Mouse (Mus musculus): Measurements from ENCODE around the gene Ptbp3. TPM values are rescaled to one million over a fixed set of nuclear protein-coding genes. Genes with fewer than 3 reads are reported as not detected.

Gene Ptbp3
- total and polyA plus RNA-seq, 2 experiments: 24.1 to 52.6 TPM

- Histone ChIP-seq H3K4me1 (ENCODE audit: control insufficient read depth, insufficient read depth, low read length) (peaks cover 13% of the 10 kb centered on the region), H3K27me3 (ENCODE audit: control insufficient read depth, insufficient read depth, low read length) (no peaks in the 10 kb centered on the region), H3K36me3 (ENCODE audit: control insufficient read depth, insufficient read depth, low read length) (no peaks in the 10 kb centered on the region), H3K4me3 (ENCODE audit: insufficient read depth, low read depth, low read length) (no peak overlapping the region), H3K27ac (replicated peaks; ENCODE audit: insufficient read depth, low read depth, low read length) (no peak overlapping the region), H3K9ac (ENCODE audit: low read depth, low read length) (no peak overlapping the region), H3K79me2 (ENCODE audit: control insufficient read depth, insufficient read depth, low read length) (peaks cover 23% of the 10 kb centered on the region)
- no peak for DNase-seq (ENCODE audit: extremely low read depth, low read depth, low spot score)
- no peak for TF ChIP-seq POLR2A (IDR thresholded peaks at IDR 0.05; ENCODE audit: extremely low read depth, insufficient read depth, low read length)
- no peak for TF ChIP-seq CTCF (IDR thresholded peaks at IDR 0.05; ENCODE audit: low read depth, low read length)
- 92% methylated on average over 1 of the region's 1 CpGs for WGBS
Observed at GRCm38 (mm10) chr4:59531172-59531571, 18.0 kb downstream of the Ptbp3 start.

GRCm38 (mm10) chr4:59527470-59527869 lies 21.7 kb downstream of the Ptbp3 start:
- 36% methylated on average over 3 of the region's 3 CpGs for WGBS

GRCm38 (mm10) chr4:59526728-59527127 lies 22.4 kb downstream of the Ptbp3 start:
- DNase-seq (ENCODE audit: extremely low read depth, low read depth, low spot score): no peak
- Histone ChIP-seq H3K79me2 (ENCODE audit: control insufficient read depth, insufficient read depth, low read length) (peaks cover 20% of the 10 kb centered on the region), H3K9ac (ENCODE audit: low read depth, low read length) (no peak overlapping the region), H3K36me3 (ENCODE audit: control insufficient read depth, insufficient read depth, low read length) (peaks cover 12% of the 10 kb centered on the region), H3K27me3 (ENCODE audit: control insufficient read depth, insufficient read depth, low read length) (no peaks in the 10 kb centered on the region), H3K4me3 (ENCODE audit: insufficient read depth, low read depth, low read length) (no peak overlapping the region), H3K4me1 (ENCODE audit: control insufficient read depth, insufficient read depth, low read length) (peaks cover 12% of the 10 kb centered on the region), H3K27ac (replicated peaks; ENCODE audit: insufficient read depth, low read depth, low read length) (no peak overlapping the region)
- WGBS: 76% methylated on average over 2 of the region's 2 CpGs
- no peak for TF ChIP-seq POLR2A (IDR thresholded peaks at IDR 0.05; ENCODE audit: extremely low read depth, insufficient read depth, low read length)
- TF ChIP-seq CTCF (IDR thresholded peaks at IDR 0.05; ENCODE audit: low read depth, low read length): no peak

More at GRCm38 (mm10) chr4:59527470-59527869, 21.7 kb downstream of the Ptbp3 start:
- DNase-seq (ENCODE audit: extremely low read depth, low read depth, low spot score): peak; percentile 53
- no peaks in the 10 kb centered on the region for H3K27me3 ChIP-seq (ENCODE audit: control insufficient read depth, insufficient read depth, low read length)
- H3K9ac ChIP-seq (ENCODE audit: low read depth, low read length): no peak overlapping the region
- H3K79me2 ChIP-seq (ENCODE audit: control insufficient read depth, insufficient read depth, low read length): peaks cover 21% of the 10 kb centered on the region
- H3K27ac ChIP-seq (replicated peaks; ENCODE audit: insufficient read depth, low read depth, low read length): no peak overlapping the region
- H3K4me3 ChIP-seq (ENCODE audit: insufficient read depth, low read depth, low read length): no peak overlapping the region
- no peak for TF ChIP-seq CTCF (IDR thresholded peaks at IDR 0.05; ENCODE audit: low read depth, low read length)
- no peak for TF ChIP-seq POLR2A (IDR thresholded peaks at IDR 0.05; ENCODE audit: extremely low read depth, insufficient read depth, low read length)
- H3K4me1 ChIP-seq (ENCODE audit: control insufficient read depth, insufficient read depth, low read length): peaks cover 12% of the 10 kb centered on the region
- peaks cover 10% of the 10 kb centered on the region for H3K36me3 ChIP-seq (ENCODE audit: control insufficient read depth, insufficient read depth, low read length)

GRCm38 (mm10) chr4:59524875-59525274 lies 24.3 kb downstream of the Ptbp3 start:
- Histone ChIP-seq H3K4me1 (ENCODE audit: control insufficient read depth, insufficient read depth, low read length) (peaks cover 12% of the 10 kb centered on the region), H3K4me3 (ENCODE audit: insufficient read depth, low read depth, low read length) (no peak overlapping the region), H3K9ac (ENCODE audit: low read depth, low read length) (no peak overlapping the region), H3K36me3 (ENCODE audit: control insufficient read depth, insufficient read depth, low read length) (peaks cover 17% of the 10 kb centered on the region), H3K27me3 (ENCODE audit: control insufficient read depth, insufficient read depth, low read length) (no peaks in the 10 kb centered on the region), H3K27ac (replicated peaks; ENCODE audit: insufficient read depth, low read depth, low read length) (no peak overlapping the region), H3K79me2 (ENCODE audit: control insufficient read depth, insufficient read depth, low read length) (peaks cover 16% of the 10 kb centered on the region)
- WGBS: 38% methylated on average over 3 of the region's 3 CpGs
- DNase-seq (ENCODE audit: extremely low read depth, low read depth, low spot score): no peak
- no peak for TF ChIP-seq POLR2A (IDR thresholded peaks at IDR 0.05; ENCODE audit: extremely low read depth, insufficient read depth, low read length)
- TF ChIP-seq CTCF (IDR thresholded peaks at IDR 0.05; ENCODE audit: low read depth, low read length): no peak

- Histone ChIP-seq H3K4me3 (ENCODE audit: insufficient read depth, low read depth, low read length) (no peak overlapping the region), H3K9ac (ENCODE audit: low read depth, low read length) (no peak overlapping the region), H3K27me3 (ENCODE audit: control insufficient read depth, insufficient read depth, low read length) (no peaks in the 10 kb centered on the region), H3K4me1 (ENCODE audit: control insufficient read depth, insufficient read depth, low read length) (no peaks in the 10 kb centered on the region), H3K36me3 (ENCODE audit: control insufficient read depth, insufficient read depth, low read length) (peaks cover 25% of the 10 kb centered on the region), H3K79me2 (ENCODE audit: control insufficient read depth, insufficient read depth, low read length) (peaks cover 10% of the 10 kb centered on the region; the same call in 1 of the 2 replicates), H3K27ac (replicated peaks; ENCODE audit: insufficient read depth, low read depth, low read length) (no peak overlapping the region)
- DNase-seq (ENCODE audit: extremely low read depth, low read depth, low spot score): no peak
- TF ChIP-seq CTCF (IDR thresholded peaks at IDR 0.05; ENCODE audit: low read depth, low read length) (no peak), POLR2A (IDR thresholded peaks at IDR 0.05; ENCODE audit: extremely low read depth, insufficient read depth, low read length) (no peak)
Observed at GRCm38 (mm10) chr4:59510321-59510720, 38.8 kb downstream of the Ptbp3 start.

- TF ChIP-seq POLR2A (IDR thresholded peaks at IDR 0.05; ENCODE audit: extremely low read depth, insufficient read depth, low read length) (no peak), CTCF (IDR thresholded peaks at IDR 0.05; ENCODE audit: low read depth, low read length) (no peak)
- 100% methylated on average over 2 of the region's 2 CpGs for WGBS
- Histone ChIP-seq H3K4me1 (ENCODE audit: control insufficient read depth, insufficient read depth, low read length) (no peaks in the 10 kb centered on the region), H3K36me3 (ENCODE audit: control insufficient read depth, insufficient read depth, low read length) (peaks cover 21% of the 10 kb centered on the region), H3K27ac (replicated peaks; ENCODE audit: insufficient read depth, low read depth, low read length) (no peak overlapping the region), H3K27me3 (ENCODE audit: control insufficient read depth, insufficient read depth, low read length) (no peaks in the 10 kb centered on the region), H3K4me3 (ENCODE audit: insufficient read depth, low read depth, low read length) (no peak overlapping the region), H3K9ac (ENCODE audit: low read depth, low read length) (no peak overlapping the region), H3K79me2 (ENCODE audit: control insufficient read depth, insufficient read depth, low read length) (peaks cover 10% of the 10 kb centered on the region; the same call in 1 of the 2 replicates)
- no peak for DNase-seq (ENCODE audit: extremely low read depth, low read depth, low spot score)
Observed at GRCm38 (mm10) chr4:59509558-59509957, 39.6 kb downstream of the Ptbp3 start.
